Mouse (Mus musculus): ENCODE data around the gene Olfr339. TPM values are rescaled to one million over a fixed set of nuclear protein-coding genes. Genes with fewer than 3 reads are reported as not detected.
"Not testable (repeated sequence)": the region's sequence is repeated elsewhere in the genome, so short reads cannot be mapped to it uniquely, and the experiment has no call there.

The Olfr339 gene
- polyA plus RNA-seq (2015; fragmentation: Nextera tagmentation; extraction: Ambion mirVana), result not detected in 2 replicates

DNA sequence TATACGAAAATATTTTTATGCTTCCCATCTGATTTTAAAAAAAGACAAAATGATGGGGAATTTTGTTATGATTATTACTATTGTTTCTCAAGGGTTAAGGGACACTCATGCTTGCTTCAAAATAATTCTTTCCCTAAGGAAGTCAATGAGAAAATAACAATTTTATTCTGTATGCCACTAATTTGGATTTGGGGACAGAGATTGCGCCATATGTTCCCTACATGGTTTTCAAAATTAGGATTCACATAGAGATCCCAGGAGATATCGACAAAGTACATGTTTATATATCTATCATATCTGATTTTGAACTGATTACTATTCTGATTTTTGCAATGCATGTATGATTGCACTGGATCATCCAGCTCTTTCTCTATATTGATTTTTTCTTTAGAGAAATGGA is at the start of gene Olfr339:
TSS of gene Olfr339 (plus strand) at position 301 of the 400 bp plus-strand sequence.
- Histone ChIP-seq H3K4me2 (ENCODE audit: low read length) (no peak within 1 kb of the TSS), H3K9me3 (ENCODE audit: control insufficient read depth, low read length) (no peaks in the 10 kb centered on the region; the same call in 1 of the 2 replicates), H3K27ac (ENCODE audit: low read depth, low read length) (no peak within 1 kb of the TSS), H3K4me1 (ENCODE audit: control insufficient read depth, insufficient read depth, low read depth, low read length) (no peaks in the 10 kb centered on the region), H3K9ac (ENCODE audit: low read depth, low read length) (no peak within 1 kb of the TSS), H3K36me3 (ENCODE audit: control insufficient read depth, insufficient read depth, low read length) (no peaks in the 10 kb centered on the region), H3K4me3 (ENCODE audit: low read length) (no peak within 1 kb of the TSS), H3K27me3 (replicated peaks; ENCODE audit: control insufficient read depth, insufficient read depth, low read length) (no peaks in the 10 kb centered on the region)
- no peak for ATAC-seq
- WGBS, result 82% methylated on average over 3 of the region's 3 CpGs

DNA sequence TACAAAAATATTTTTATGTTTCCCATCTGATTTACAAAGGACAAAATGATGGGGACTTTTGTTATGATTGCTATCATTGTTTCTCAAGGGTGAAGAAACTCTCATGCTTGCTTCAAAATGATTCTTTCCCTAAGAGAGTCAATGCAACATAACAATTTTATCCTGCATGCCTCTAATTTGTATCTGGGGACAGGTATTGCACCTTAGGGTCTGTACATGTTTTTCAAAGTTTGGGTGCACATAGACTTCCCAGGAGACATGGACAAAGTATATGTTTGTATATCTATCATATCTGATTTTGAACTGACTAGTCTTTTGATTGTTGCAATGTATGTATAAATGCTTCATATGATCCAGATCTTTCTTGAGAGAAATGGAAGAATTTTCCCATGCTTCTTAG is 45.5 kb upstream of the Olfr339 start, which contains the start of gene Olfr338:
TSS of gene Olfr338 (plus strand) at position 301 of the 400 bp plus-strand sequence.
- Histone ChIP-seq H3K36me3 (ENCODE audit: control insufficient read depth, insufficient read depth, low read length) (no peaks in the 10 kb centered on the region), H3K9me3 (ENCODE audit: control insufficient read depth, low read length) (peaks cover 2% of the 10 kb centered on the region; the same call in 1 of the 2 replicates), H3K4me1 (ENCODE audit: control insufficient read depth, insufficient read depth, low read depth, low read length) (no peaks in the 10 kb centered on the region), H3K4me3 (ENCODE audit: low read length) (no peak within 1 kb of the TSS), H3K27ac (ENCODE audit: low read depth, low read length) (no peak within 1 kb of the TSS), H3K4me2 (ENCODE audit: low read length) (no peak within 1 kb of the TSS), H3K27me3 (replicated peaks; ENCODE audit: control insufficient read depth, insufficient read depth, low read length) (no peaks in the 10 kb centered on the region), H3K9ac (ENCODE audit: low read depth, low read length) (no peak within 1 kb of the TSS)
- no peak for ATAC-seq

DNA sequence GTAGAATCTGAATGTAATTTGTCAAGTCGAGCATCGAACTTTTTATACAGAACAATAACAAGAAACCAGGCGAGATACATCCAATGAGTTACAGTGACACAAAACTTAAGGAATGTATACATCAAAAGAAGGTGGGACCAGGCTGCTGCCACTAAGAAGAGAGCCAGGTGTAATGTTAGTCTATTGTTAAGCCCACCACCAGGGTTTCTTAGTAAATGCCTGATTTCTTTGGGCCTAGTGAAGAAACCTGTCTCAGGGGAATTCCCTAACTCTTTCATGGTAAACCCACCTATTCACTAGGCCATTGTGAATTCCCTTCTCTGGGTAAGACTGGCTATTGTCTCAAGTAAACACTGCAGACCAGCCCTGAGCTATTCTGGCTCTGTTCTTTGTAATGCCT is 3.6 kb upstream of the Olfr339 start:
- not testable (repeated sequence) for H3K4me2 ChIP-seq (ENCODE audit: low read length); H3K36me3 ChIP-seq (ENCODE audit: control insufficient read depth, insufficient read depth, low read length); H3K27ac ChIP-seq (ENCODE audit: low read depth, low read length); ATAC-seq; H3K9me3 ChIP-seq (ENCODE audit: control insufficient read depth, low read length); H3K4me1 ChIP-seq (ENCODE audit: control insufficient read depth, insufficient read depth, low read depth, low read length); H3K27me3 ChIP-seq (replicated peaks; ENCODE audit: control insufficient read depth, insufficient read depth, low read length); H3K4me3 ChIP-seq (ENCODE audit: low read length); H3K9ac ChIP-seq (ENCODE audit: low read depth, low read length)
- WGBS, result 89% methylated on average over 3 of the region's 3 CpGs

DNA sequence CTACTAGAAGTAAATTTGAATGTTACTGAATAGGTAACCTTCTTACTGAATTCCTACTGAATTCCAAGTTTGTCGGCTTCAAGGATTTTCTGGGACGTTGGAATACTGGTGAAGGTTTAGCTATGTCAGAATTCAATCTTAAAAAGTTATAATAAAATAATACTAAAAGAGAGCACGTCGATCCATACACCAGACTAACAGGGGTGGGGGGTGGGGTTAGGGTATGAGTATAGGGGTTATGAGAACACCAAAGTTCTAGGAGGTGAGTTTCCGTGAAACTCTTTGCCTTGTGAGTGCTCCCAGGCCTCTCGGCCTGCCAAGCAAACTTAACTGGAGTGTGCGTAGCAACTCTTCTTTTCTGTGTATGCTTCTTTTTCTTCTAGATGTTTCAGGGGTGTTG is 3.2 kb upstream of the Olfr339 start:
- not testable (repeated sequence) for H3K36me3 ChIP-seq (ENCODE audit: control insufficient read depth, insufficient read depth, low read length); ATAC-seq; H3K9ac ChIP-seq (ENCODE audit: low read depth, low read length); H3K4me2 ChIP-seq (ENCODE audit: low read length); H3K27me3 ChIP-seq (replicated peaks; ENCODE audit: control insufficient read depth, insufficient read depth, low read length); H3K27ac ChIP-seq (ENCODE audit: low read depth, low read length); H3K9me3 ChIP-seq (ENCODE audit: control insufficient read depth, low read length); H3K4me1 ChIP-seq (ENCODE audit: control insufficient read depth, insufficient read depth, low read depth, low read length); H3K4me3 ChIP-seq (ENCODE audit: low read length)
- 92% methylated on average over 7 of the region's 7 CpGs for WGBS

DNA sequence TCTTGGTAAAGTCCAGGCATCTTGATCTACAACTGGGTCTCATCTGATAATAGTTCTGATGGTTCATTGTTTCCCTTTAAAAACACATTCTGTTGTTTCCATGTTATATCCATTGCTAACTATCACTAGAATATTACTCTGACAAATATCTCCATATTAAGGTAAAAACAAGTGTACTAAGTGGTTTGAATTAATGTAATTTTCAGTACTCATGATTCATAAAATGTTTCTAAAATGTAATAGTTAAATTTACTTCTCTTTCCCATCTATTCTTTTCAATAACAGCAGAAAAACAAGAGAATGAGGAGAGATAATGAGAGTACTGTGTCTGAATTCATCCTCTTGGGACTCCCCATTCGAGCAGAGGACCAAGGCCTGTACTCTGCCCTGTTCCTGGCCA is 33.5 kb downstream of the Olfr339 start, which contains the start of gene Olfr340:
TSS of gene Olfr340 (plus strand) at position 301 of the 400 bp plus-strand sequence.
- Histone ChIP-seq H3K9me3 (ENCODE audit: control insufficient read depth, low read length) (peaks cover 4% of the 10 kb centered on the region; the same call in 1 of the 2 replicates), H3K4me2 (ENCODE audit: low read length) (no peak within 1 kb of the TSS), H3K27me3 (replicated peaks; ENCODE audit: control insufficient read depth, insufficient read depth, low read length) (no peaks in the 10 kb centered on the region), H3K4me3 (ENCODE audit: low read length) (no peak within 1 kb of the TSS), H3K27ac (ENCODE audit: low read depth, low read length) (no peak within 1 kb of the TSS), H3K9ac (ENCODE audit: low read depth, low read length) (no peak within 1 kb of the TSS), H3K4me1 (ENCODE audit: control insufficient read depth, insufficient read depth, low read depth, low read length) (no peaks in the 10 kb centered on the region), H3K36me3 (ENCODE audit: control insufficient read depth, insufficient read depth, low read length) (no peaks in the 10 kb centered on the region)
- 68% methylated on average over 1 of the region's 1 CpGs for WGBS
- no peak for ATAC-seq

DNA sequence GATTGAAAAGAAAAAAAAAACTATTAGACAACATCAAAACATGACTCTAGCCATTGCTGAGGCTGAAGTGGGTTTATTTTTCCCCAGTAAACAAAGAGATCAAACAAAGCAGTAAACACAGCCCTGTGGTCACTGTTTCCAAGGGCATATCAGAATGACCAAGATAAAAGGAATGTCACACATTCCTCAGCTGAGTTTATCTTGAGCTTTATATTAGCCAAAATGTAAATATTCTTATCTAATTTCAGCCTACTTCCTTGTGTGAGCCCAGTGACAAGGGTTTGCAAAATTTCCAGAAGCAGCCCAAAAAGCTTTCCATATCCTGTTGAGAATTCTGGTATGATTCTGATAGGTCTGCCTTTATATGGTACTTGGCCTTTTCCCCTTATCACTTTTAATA is 54.9 kb downstream of the Olfr339 start:
- Histone ChIP-seq H3K4me3 (ENCODE audit: low read length) (no peak overlapping the region), H3K9ac (ENCODE audit: low read depth, low read length) (no peak overlapping the region), H3K36me3 (ENCODE audit: control insufficient read depth, insufficient read depth, low read length) (no peaks in the 10 kb centered on the region), H3K27me3 (replicated peaks; ENCODE audit: control insufficient read depth, insufficient read depth, low read length) (no peaks in the 10 kb centered on the region), H3K4me2 (ENCODE audit: low read length) (no peak overlapping the region), H3K9me3 (ENCODE audit: control insufficient read depth, low read length) (peaks cover 6% of the 10 kb centered on the region), H3K27ac (ENCODE audit: low read depth, low read length) (no peak overlapping the region), H3K4me1 (ENCODE audit: control insufficient read depth, insufficient read depth, low read depth, low read length) (no peaks in the 10 kb centered on the region)
- ATAC-seq, result no peak

Other genes with a start within 250 kb of the Olfr339 start
- gene Ptgs1, start 188.5 kb upstream of the Olfr339 start, polyA plus RNA-seq (2015; fragmentation: Nextera tagmentation; extraction: Ambion mirVana), result 6.6 and 6.8 TPM in 2 replicates
- not detected in 2 replicates for gene Olfr338, start 45.4 kb upstream of the Olfr339 start, polyA plus RNA-seq (2015; fragmentation: Nextera tagmentation; extraction: Ambion mirVana)
- not detected in 2 replicates for gene Olfr340, start 33.6 kb downstream of the Olfr339 start, polyA plus RNA-seq (2015; fragmentation: Nextera tagmentation; extraction: Ambion mirVana)
- not detected in 2 replicates for gene Olfr341, start 63.5 kb downstream of the Olfr339 start, polyA plus RNA-seq (2015; fragmentation: Nextera tagmentation; extraction: Ambion mirVana)
- gene Olfr342, start 106.1 kb downstream of the Olfr339 start, polyA plus RNA-seq (2015; fragmentation: Nextera tagmentation; extraction: Ambion mirVana), result not detected in 2 replicates
- gene Olfr344, start 147.7 kb downstream of the Olfr339 start, polyA plus RNA-seq (2015; fragmentation: Nextera tagmentation; extraction: Ambion mirVana), result not detected in 2 replicates
- not detected in 2 replicates for gene Olfr345, start 221.1 kb downstream of the Olfr339 start, polyA plus RNA-seq (2015; fragmentation: Nextera tagmentation; extraction: Ambion mirVana)

All from hindbrain, embryonic 16.5 days (tissue).